Mouse (Mus musculus): ENCODE measurements around the gene Colec11.

Gene Colec11

DNA sequence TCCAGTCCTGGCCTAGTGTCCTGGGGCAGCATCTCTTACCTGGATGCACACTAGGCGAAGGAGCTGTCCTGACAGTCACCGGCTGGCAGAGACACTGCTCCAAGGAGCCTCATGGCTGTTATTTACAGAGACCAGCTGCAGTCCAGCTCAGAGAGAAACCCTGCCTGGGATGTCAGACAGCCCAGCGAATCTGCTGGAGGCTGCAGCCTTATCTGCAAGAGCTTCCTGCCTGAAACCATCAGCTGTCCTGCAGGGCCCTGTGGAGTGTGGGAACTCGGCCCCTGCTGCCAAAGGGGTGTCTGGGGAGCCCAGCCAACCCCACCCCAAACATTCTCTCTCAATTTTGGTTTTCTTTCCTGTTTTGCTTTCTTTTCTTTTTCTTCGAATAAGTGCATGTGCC lies at the start of gene Colec11:
Gene Colec11, minus strand, starts transcription at position 183 of the 400 bp plus-strand sequence.
- no peak for DNase-seq

DNA sequence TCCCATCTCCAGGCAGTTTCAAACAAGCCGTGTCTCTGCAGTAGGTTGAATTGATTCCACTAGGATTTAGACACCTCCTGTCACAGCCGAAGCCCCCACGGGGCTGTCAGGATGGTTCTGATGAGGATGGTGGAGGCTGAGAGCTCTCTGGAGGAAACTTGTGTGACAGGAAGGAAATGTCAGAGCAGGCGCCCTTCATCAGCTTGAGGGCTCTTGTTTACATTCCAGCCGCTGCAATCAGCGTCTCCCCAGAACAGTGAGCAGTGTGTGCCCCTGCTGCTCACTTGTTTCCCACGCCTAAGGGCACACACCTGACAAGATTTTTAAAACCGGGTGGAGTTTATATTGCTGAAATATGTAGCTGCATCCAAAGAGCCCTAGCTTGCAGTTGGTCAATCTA lies 44.1 kb upstream of the Colec11 start:
- no peak for DNase-seq

- no peak for DNase-seq
These were observed 43.6 kb upstream of the Colec11 start for GRCm38 (mm10) chr12:28666734-28667133.

GRCm38 (mm10) chr12:28662628-28663027 lies 39.5 kb upstream of the Colec11 start:
- DNase-seq = no peak

DNA sequence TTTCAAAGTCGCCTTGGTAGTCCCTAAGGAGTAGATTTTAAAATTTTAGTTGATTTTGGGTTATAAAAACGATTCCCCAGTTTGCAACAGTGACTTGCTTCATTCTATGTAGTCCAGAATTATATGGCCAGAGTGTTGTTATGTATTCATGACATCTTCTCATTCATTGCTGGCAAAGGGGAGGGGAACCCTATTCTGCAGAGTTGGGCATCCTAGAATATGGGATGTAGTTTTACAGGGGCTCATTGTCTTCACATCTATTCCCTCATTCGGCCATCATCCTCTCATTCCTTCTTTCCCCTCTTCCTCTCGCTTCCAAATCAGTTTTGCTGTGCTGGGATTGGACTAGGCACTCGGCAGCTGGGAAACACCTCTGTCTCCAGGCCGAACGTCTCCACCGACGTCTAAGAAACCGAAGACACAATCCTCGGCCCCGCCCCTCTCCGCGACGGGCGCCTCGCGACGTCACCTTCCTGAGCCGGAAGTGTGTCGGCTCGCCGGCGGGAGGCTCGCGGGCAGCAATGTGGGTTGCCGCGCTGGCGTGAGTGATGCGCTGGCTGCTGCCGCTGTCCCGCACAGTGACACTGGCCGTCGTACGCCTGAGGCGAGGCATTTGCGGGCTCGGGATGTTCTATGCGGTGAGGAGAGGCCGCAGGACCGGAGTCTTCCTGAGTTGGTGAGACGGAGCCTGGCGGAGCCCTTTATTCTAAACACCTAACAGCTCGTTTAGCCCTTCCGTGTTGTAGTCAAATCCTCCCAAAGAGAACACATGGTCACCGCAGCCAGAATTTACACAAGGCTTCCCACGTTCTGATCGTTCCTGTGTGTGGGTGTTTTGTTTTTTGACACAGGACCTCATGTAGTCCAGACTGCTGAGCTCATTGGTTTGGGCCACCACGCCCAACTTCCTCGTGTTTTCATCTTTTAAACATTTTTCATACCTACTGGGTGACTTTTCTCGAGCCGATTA lies 26.2 kb upstream of the Colec11 start, which contains the start of gene Rnaseh1:
Gene Rnaseh1, plus strand, starts transcription at position 462 of the 970 bp plus-strand sequence.
- peak; percentile 94 for DNase-seq

DNA sequence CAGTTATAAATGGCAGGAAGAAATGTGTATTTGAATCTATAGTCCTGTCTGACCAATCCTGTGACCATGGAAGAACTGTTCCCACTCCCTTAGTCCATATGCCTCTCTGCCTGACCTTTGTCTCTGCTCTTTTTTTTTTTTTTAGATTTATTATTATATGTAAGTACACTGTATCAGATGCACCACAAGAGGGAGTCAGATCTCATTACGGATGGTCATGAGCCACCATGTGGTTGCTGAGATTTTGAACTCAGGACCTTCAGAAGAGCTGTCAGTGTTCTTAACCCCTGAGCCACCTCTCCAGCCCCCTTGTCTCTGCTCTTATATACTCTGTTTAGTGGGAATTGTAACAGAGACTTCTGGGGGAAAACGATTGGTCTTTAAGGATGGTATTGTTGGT lies 15.6 kb upstream of the Colec11 start:
- DNase-seq = no peak

DNA sequence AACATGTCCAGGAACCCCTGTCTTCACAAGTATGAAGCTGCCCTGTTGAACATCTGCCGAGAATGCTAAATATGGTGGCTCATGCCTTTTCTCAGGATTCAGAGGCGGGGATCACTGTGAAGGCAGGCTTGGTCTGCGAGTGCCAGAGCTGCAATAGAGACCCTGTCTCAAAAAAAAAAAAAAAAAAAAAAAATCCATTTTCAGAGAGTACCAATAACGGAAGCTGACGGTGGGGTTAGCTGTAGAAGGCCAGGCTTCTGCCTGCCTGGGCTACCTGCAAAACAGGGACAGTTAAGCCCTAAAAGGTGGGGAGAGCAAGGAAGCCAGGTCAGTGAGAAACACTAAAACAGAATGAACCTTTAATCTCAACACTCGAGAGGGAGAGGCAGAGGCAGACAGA lies 13.4 kb upstream of the Colec11 start:
- no peak for DNase-seq

DNA sequence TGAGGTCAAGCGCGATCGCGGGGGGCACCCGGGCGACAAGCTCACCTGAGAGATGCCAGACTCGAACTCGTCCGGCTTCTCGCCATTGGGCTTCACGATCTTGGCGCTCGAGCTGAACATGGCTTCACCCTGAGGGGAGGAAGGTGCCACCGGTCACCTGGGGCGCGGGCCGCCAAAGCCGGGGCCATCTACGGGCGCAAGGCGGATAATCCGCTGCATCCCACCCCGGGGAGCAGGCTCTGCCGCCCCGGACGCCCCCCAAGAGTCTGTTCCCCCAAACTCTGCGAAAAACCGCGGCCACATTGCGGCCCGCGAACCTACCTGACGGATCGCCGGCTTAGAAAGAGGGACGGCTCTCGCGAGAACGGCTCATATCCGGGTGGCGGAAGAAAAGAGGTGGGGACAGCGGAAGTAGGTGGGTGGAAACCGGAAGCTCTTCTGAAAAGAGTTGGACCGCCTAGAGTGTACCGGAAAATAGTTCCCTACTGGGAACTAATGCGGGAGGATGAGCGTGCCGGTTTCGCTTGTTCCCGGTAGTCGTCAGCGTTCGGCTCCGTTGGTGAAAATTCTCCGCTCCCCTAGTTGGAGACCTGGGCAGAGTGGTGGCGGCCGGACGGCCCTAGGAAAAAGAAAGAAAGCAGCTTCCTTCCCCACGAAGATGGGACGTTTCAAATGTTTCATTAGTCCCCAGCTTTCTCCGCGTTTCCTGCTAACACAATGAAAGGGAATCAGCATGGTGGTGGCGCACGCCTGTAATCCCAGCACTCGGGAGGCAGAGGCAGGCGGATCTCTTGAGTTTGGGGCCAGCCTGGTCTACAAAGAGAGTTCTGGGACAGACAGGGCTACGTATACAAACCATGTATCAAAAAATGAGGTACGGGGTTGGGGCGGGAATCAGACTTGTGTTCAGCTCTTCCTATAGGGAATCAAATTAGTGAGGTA lies 12.6 kb upstream of the Colec11 start, which contains the start of gene Rps7:
Gene Rps7, minus strand, starts transcription at position 419 of the 942 bp plus-strand sequence.
- DNase-seq = peak; percentile 94

DNA sequence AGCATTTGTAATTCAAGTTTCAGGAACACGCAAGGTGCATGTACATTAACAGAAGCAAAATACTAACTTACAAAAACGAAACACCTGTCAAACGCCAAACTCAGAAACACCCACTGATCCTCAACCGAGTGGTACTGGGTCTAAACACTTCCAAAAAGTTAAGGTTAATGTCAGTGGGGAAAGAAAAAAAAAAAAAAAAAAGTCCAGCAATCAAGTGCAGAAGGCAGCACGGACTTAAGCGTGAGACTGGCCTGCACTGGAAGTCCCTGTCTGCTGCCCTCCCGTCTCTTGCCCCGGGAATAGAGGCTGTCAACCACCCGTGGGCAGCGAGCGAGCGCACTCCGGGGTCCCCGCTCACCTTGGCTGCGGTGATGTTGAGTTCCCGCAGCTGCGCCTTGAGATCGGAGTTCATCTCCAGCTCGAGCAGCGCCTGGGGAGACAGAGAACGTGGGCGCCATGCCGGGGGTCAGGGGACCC lies 11.9 kb upstream of the Colec11 start:
- no peak for DNase-seq

GRCm38 (mm10) chr12:28628436-28628835 lies 5.3 kb upstream of the Colec11 start:
- DNase-seq = no peak

GRCm38 (mm10) chr12:28627092-28627491 lies 3.9 kb upstream of the Colec11 start:
- no peak for DNase-seq

- DNase-seq = no peak
These were observed 2.2 kb upstream of the Colec11 start for GRCm38 (mm10) chr12:28625407-28625806.

- no peak for DNase-seq
These were observed 1.1 kb upstream of the Colec11 start for GRCm38 (mm10) chr12:28624251-28624650.

DNA sequence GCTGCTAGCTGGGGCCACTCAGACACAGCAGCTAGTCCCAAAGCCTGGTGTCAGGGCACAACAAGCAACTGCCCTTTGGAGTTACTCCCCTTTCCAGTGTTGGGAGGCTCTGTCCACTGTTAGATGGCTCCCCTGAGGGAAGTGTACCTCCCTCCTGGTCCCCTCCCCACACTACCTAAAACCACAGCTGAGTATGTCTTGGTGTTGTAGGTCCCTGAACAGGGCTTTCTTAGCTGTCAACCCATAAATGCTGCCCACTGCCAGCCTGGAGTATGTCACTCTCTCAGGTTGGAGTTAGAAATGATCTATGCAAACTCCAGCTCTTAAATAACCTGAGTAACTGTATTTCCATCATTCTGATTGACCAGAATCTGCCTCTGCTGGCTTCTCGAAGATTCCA lies 536 bp downstream of the Colec11 start:
- DNase-seq = no peak

- DNase-seq = no peak
These were observed 1.0 kb downstream of the Colec11 start for GRCm38 (mm10) chr12:28622167-28622532.

- DNase-seq = no peak
These were observed 1.6 kb downstream of the Colec11 start for GRCm38 (mm10) chr12:28621451-28622166.

DNA sequence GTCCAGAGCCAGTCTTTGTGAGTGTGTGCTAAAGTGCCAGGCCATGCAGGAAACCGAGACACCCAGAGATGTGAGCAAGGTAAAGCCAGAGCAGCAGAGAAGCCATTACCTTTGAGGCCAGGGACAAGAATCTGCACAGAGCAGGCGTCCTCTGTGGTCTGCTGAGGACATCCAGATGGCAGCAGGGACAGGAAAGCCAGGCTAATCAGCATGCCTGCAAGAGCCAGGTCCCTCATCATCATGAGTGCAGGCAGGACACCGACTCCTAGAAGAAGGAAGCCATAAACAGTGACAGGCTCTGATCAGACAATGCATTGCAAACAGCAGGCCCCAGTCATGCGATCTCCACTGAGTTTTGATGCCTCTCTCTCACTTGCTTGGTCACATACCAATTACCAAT lies 5.9 kb downstream of the Colec11 start:
- DNase-seq = no peak

GRCm38 (mm10) chr12:28614401-28614800 lies 8.8 kb downstream of the Colec11 start:
- DNase-seq = no peak

DNA sequence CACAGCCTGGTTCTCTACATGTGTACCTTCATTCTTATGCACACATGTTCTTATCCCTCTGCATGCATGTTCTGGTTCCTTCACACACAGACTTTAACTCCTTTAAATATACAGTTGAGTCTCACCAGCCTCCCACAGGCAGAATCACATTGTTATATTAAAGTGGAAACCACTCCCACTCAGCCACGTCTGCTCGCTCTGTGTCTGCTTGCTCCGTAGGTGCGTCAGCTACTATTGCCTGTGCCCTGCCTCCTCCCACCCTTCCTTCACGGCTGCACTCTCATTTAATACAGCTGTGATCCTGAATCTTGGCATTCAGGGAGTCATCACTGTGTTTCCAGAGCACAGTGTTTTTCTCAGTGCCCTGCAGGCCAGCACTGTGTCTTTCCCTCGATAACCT lies 10.8 kb downstream of the Colec11 start:
- DNase-seq = no peak

DNA sequence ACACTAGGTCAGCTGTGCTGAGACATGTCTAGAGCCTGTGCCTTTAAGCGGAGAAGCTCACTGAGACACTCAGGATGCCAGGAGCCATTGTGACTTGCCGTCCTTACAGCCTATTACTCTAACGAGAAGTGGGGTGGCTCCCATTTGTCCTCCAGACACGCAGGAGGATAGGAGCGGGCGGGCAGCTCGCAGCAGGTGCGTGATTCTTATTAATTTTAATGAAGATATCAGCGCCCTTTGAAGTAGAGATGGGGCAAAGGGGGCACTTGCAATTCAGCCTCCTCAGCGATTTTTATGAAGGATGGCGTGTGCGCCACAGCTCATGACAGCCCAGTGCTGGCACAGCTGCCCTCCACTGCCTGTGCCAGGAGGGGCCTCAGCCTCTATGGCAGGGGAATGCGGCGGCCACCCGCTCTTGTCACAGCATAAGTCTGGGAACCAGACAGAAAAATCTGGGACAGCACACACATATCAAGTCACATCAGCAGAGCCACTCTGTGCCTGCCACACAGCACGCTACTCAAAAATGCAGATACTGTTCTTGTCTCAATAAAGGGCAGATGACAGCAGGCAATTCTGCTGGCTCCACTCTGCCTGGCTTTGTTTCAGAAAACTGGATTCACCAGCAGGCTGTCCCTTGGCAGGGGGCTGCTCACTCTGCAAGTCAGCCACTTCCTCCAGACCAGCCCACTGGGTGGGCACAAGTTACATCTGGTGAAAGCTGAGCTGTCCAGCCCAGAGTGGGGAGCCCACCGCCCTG lies 15.5 kb downstream of the Colec11 start:
- no peak for DNase-seq

- no peak for DNase-seq
These were observed 19.7 kb downstream of the Colec11 start for GRCm38 (mm10) chr12:28603494-28603893.

GRCm38 (mm10) chr12:28602259-28602658 lies 20.9 kb downstream of the Colec11 start:
- no peak for DNase-seq
